8 mouse cellular contexts compared by ENCODE assay signal in genomic region chr11:70029829-70030550, GRCm38 (mm10). TPM values are rescaled to one million over a fixed set of nuclear protein-coding genes. Genes with fewer than 3 reads are reported as not detected.
DNase-seq lines count a peak whose midpoint lies in the region; ATAC-seq and TF ChIP-seq lines count a peak whose summit lies in the region.

No protein-coding gene starts in this region.

- H3K27me3 ChIP-seq in heart, embryonic 10.5 days (ENCODE audit: insufficient read depth, poor library complexity, severe bottlenecking): peaks cover 12% of the 10 kb centered on the region
- no peaks in the 10 kb centered on the region for H3K27me3 ChIP-seq in thymus, adult 2 months (ENCODE audit: control insufficient read depth, insufficient read depth, low read length)
- H3K27me3 ChIP-seq in liver, embryonic 13.5 days: peaks cover 29% of the 10 kb centered on the region

- H3K4me3 ChIP-seq in heart, embryonic 10.5 days: peak overlapping the region; percentile 54
- H3K4me3 ChIP-seq in thymus, adult 2 months (ENCODE audit: control insufficient read depth, insufficient read depth, low read length): 0 out of 2 replicates have a peak overlapping the region, but pooled peaks have one; percentile 0
- H3K4me3 ChIP-seq in liver, embryonic 13.5 days (replicated peaks): no peak overlapping the region

- no peak for DNase-seq in heart, embryonic 10.5 days (ENCODE audit: low spot score)
- DNase-seq in heart, postnatal 4 days: no peak
- no peak for DNase-seq in thymus, adult 2 months
- DNase-seq in thymus, adult 18-20 months: no peak
- DNase-seq in liver, embryonic 13.5 days: no peak
- DNase-seq in testis, postnatal 10 days (ENCODE audit: low spot score): no peak
- no peak for DNase-seq in embryo, embryonic 10 days (ENCODE audit: low spot score)
- no peak for DNase-seq in cerebellum, adult 11 months

- ATAC-seq in liver, embryonic 13.5 days (ENCODE audit: low read depth): no peak

- H3K27ac ChIP-seq in heart, embryonic 10.5 days: 0 out of 2 replicates have a peak overlapping the region, but pooled peaks have one; percentile 0
- H3K27ac ChIP-seq in thymus, adult 2 months (ENCODE audit: control insufficient read depth, insufficient read depth, low read length): peak overlapping the region; percentile 10; the same call in 1 of the 2 replicates
- no peak overlapping the region for H3K27ac ChIP-seq in liver, embryonic 13.5 days

- no peak for TF ChIP-seq POLR2A in thymus, adult 2 months (IDR thresholded peaks at IDR 0.05; ENCODE audit: control insufficient read depth, extremely low read depth, insufficient read depth, low read length, poor library complexity)

- WGBS in heart, embryonic 10.5 days: 54% methylated on average over 11 of the region's 11 CpGs
- WGBS in thymus, adult 2 months: 56% methylated on average over 11 of the region's 11 CpGs
- WGBS in liver, embryonic 13.5 days (ENCODE audit: insufficient replicate concordance): 59% methylated on average over 11 of the region's 11 CpGs

- peaks cover 31% of the 10 kb centered on the region for H3K36me3 ChIP-seq in heart, embryonic 10.5 days
- H3K36me3 ChIP-seq in thymus, adult 2 months (ENCODE audit: control insufficient read depth, insufficient read depth, low read length): peaks cover 24% of the 10 kb centered on the region
- peaks cover 4% of the 10 kb centered on the region; the same call in 1 of the 2 replicates for H3K36me3 ChIP-seq in liver, embryonic 13.5 days

- no peaks in the 10 kb centered on the region for H3K9me3 ChIP-seq in heart, embryonic 10.5 days
- no peaks in the 10 kb centered on the region for H3K9me3 ChIP-seq in liver, embryonic 13.5 days (replicated peaks)

- peak overlapping the region; percentile 45 for H3K4me2 ChIP-seq in liver, embryonic 13.5 days

- no peak overlapping the region for H3K9ac ChIP-seq in liver, embryonic 13.5 days

- TF ChIP-seq CTCF in thymus, adult 2 months (IDR thresholded peaks at IDR 0.05; ENCODE audit: borderline replicate concordance, control insufficient read depth, extremely low read depth, insufficient read depth, low read length, poor library complexity): no peak

- peaks cover 56% of the 10 kb centered on the region for H3K4me1 ChIP-seq in heart, embryonic 10.5 days
- peaks cover 36% of the 10 kb centered on the region for H3K4me1 ChIP-seq in thymus, adult 2 months (replicated peaks; ENCODE audit: control insufficient read depth, insufficient read depth, low read length)
- peaks cover 39% of the 10 kb centered on the region for H3K4me1 ChIP-seq in liver, embryonic 13.5 days (replicated peaks)

RNA-seq across cellular contexts. Expression of gene Dlg4, which starts 13.2 kb away (rescaled TPM):
- polyA plus RNA-seq in heart, embryonic 10.5 days (2016; fragmentation: Nextera tagmentation; extraction: Ambion mirVana): 5.7 and 9.3 TPM in 2 replicates
- 10 to 100 TPM; 13.2 to 15.5 TPM for total RNA-seq in heart, postnatal 4 days (2021)
- 71.7 and 72.1 TPM in 2 replicates for polyA plus RNA-seq in thymus, adult 2 months (2012; rRNA removed)
- polyA plus RNA-seq in liver, embryonic 13.5 days (2015; fragmentation: Nextera tagmentation; extraction: Ambion mirVana): 1.1 and 1.2 TPM in 2 replicates

RNA-seq across cellular contexts. Expression of gene Acadvl, which starts 14.8 kb away (rescaled TPM):
- polyA plus RNA-seq in heart, embryonic 10.5 days (2016; fragmentation: Nextera tagmentation; extraction: Ambion mirVana): 79.1 and 102 TPM in 2 replicates
- total RNA-seq in heart, postnatal 4 days (2021): 100 to 1,000 TPM; 862 to 957 TPM
- 88.5 and 110 TPM in 2 replicates for polyA plus RNA-seq in thymus, adult 2 months (2012; rRNA removed)
- 83.7 and 87.2 TPM in 2 replicates for polyA plus RNA-seq in liver, embryonic 13.5 days (2015; fragmentation: Nextera tagmentation; extraction: Ambion mirVana)

RNA-seq across cellular contexts. Expression of gene Asgr1, which starts 23.9 kb away (rescaled TPM):
- polyA plus RNA-seq in heart, embryonic 10.5 days (2016; fragmentation: Nextera tagmentation; extraction: Ambion mirVana): 0.23 and 0.93 TPM in 2 replicates
- not detected for total RNA-seq in heart, postnatal 4 days (2021)
- polyA plus RNA-seq in thymus, adult 2 months (2012; rRNA removed): 1.3 TPM in 1 of 2 replicates, not detected in the other
- 1.4 and 1.8 TPM in 2 replicates for polyA plus RNA-seq in liver, embryonic 13.5 days (2015; fragmentation: Nextera tagmentation; extraction: Ambion mirVana)

RNA-seq across cellular contexts. Expression of gene Dvl2, which starts 29.6 kb away (rescaled TPM):
- 29.5 and 40.3 TPM in 2 replicates for polyA plus RNA-seq in heart, embryonic 10.5 days (2016; fragmentation: Nextera tagmentation; extraction: Ambion mirVana)
- total RNA-seq in heart, postnatal 4 days (2021): 10 to 100 TPM; 13.1 to 14.0 TPM
- 52.4 and 55.7 TPM in 2 replicates for polyA plus RNA-seq in thymus, adult 2 months (2012; rRNA removed)
- 6.4 and 7.4 TPM in 2 replicates for polyA plus RNA-seq in liver, embryonic 13.5 days (2015; fragmentation: Nextera tagmentation; extraction: Ambion mirVana)

RNA-seq across cellular contexts. Expression of gene Phf23, which starts 34.4 kb away (rescaled TPM):
- 51.8 and 73.3 TPM in 2 replicates for polyA plus RNA-seq in heart, embryonic 10.5 days (2016; fragmentation: Nextera tagmentation; extraction: Ambion mirVana)
- total RNA-seq in heart, postnatal 4 days (2021): 10 to 100 TPM; 25.0 to 30.3 TPM
- polyA plus RNA-seq in thymus, adult 2 months (2012; rRNA removed): 36.5 and 43.4 TPM in 2 replicates
- polyA plus RNA-seq in liver, embryonic 13.5 days (2015; fragmentation: Nextera tagmentation; extraction: Ambion mirVana): 29.8 and 32.7 TPM in 2 replicates
